Mouse (Mus musculus) gastrocnemius, adult 18-20 months (tissue): ENCODE results near the gene Gphn. TPM values are rescaled to one million over a fixed set of nuclear protein-coding genes. Genes with fewer than 3 reads are reported as not detected.
"Not testable (repeated sequence)": the region's sequence is repeated elsewhere in the genome, so short reads cannot be mapped to it uniquely, and the experiment has no call there.

ENCODE experiments used
- DNase-seq: peaks from one replicate; pipeline ENCODE4 v3.0.0; 2021; ENCODE audit warnings: low spot score
- total RNA-seq, 2 experiments: library from RNA; stranded (reverse); gene quantifications; 2 replicates each; pipeline ENCODE4 v1.2.3; 2021

Gphn gene
- total RNA-seq, 2 experiments from 2014 or later = 33.5 to 34.2 TPM

GRCm38 (mm10) chr12:78327946-78328345 lies 101.8 kb downstream of the Gphn start:
- no peak for DNase-seq

GRCm38 (mm10) chr12:78332107-78332506 lies 105.9 kb downstream of the Gphn start:
- peak; percentile 43 for DNase-seq

- DNase-seq = no peak
These were observed 130.3 kb downstream of the Gphn start for GRCm38 (mm10) chr12:78356472-78356871.

GRCm38 (mm10) chr12:78389267-78389666 lies 163.1 kb downstream of the Gphn start:
- no peak for DNase-seq

- no peak for DNase-seq
These were observed 169.1 kb downstream of the Gphn start for GRCm38 (mm10) chr12:78395297-78395696.

GRCm38 (mm10) chr12:78407518-78407917 lies 181.3 kb downstream of the Gphn start:
- DNase-seq = not testable (repeated sequence)

GRCm38 (mm10) chr12:78522176-78522575 lies 296.0 kb downstream of the Gphn start:
- DNase-seq = no peak

GRCm38 (mm10) chr12:78522804-78523394 lies 296.7 kb downstream of the Gphn start:
- DNase-seq = no peak

- DNase-seq = not testable (repeated sequence)
These were observed 311.4 kb downstream of the Gphn start for GRCm38 (mm10) chr12:78537590-78537989.

GRCm38 (mm10) chr12:78550913-78551312 lies 324.7 kb downstream of the Gphn start:
- DNase-seq = no peak

- no peak for DNase-seq
These were observed 405.6 kb downstream of the Gphn start for GRCm38 (mm10) chr12:78631816-78632215.

- DNase-seq = no peak
These were observed 413.3 kb downstream of the Gphn start for GRCm38 (mm10) chr12:78639466-78639865.

- no peak for DNase-seq
These were observed 413.9 kb downstream of the Gphn start for GRCm38 (mm10) chr12:78640086-78640485.

GRCm38 (mm10) chr12:78641220-78641619 lies 415.0 kb downstream of the Gphn start:
- DNase-seq = no peak

- no peak for DNase-seq
These were observed 417.5 kb downstream of the Gphn start for GRCm38 (mm10) chr12:78643691-78644090.

- no peak for DNase-seq
These were observed 419.1 kb downstream of the Gphn start for GRCm38 (mm10) chr12:78645282-78645681.

GRCm38 (mm10) chr12:78659718-78660304 lies 433.6 kb downstream of the Gphn start:
- no peak for DNase-seq

GRCm38 (mm10) chr12:78678101-78678806 lies 452.1 kb downstream of the Gphn start:
- DNase-seq = no peak

GRCm38 (mm10) chr12:78678807-78679189 lies 452.6 kb downstream of the Gphn start:
- no peak for DNase-seq

GRCm38 (mm10) chr12:78681048-78681447 lies 454.9 kb downstream of the Gphn start:
- no peak for DNase-seq

GRCm38 (mm10) chr12:78682279-78682678 lies 456.1 kb downstream of the Gphn start:
- no peak for DNase-seq

- DNase-seq = no peak
These were observed 459.6 kb downstream of the Gphn start for GRCm38 (mm10) chr12:78685669-78686215.

- DNase-seq = no peak
These were observed 462.7 kb downstream of the Gphn start for GRCm38 (mm10) chr12:78688876-78689275.
